Mouse (Mus musculus) limb, embryonic 15.5 days (tissue): Measurements from ENCODE around the gene Shisa4. TPM values are rescaled to one million over a fixed set of nuclear protein-coding genes. Genes with fewer than 3 reads are reported as not detected.

Experiments used
- ATAC-seq: fragments of 200-750 bp; cut with Nextera tagmentation; 2 replicates; pipeline ENCODE4 v1.8.0; 2017; ENCODE audit warnings: low read depth, moderate TSS enrichment; ENCODE audit not compliant: insufficient number of reproducible peaks, low FRiP score, low TSS enrichment
- H3K27ac ChIP-seq: fragments of 300-500 bp; sonication (generic); 2 replicates; pipeline ENCODE4 v1.5.1; 2015; ENCODE audit warnings: moderate library complexity, mild to moderate bottlenecking, inconsistent platforms
- H3K27me3 ChIP-seq: fragments of 300-500 bp; sonication (generic); 2 replicates; pipeline ENCODE4 v1.6.1; 2015; ENCODE audit warnings: inconsistent platforms
- H3K36me3 ChIP-seq: fragments of 300-500 bp; sonication (generic); 2 replicates; pipeline ENCODE4 v1.6.1; 2015; ENCODE audit warnings: inconsistent platforms
- H3K4me1 ChIP-seq: fragments of 300-500 bp; sonication (generic); 2 replicates; pipeline ENCODE4 v1.6.1; 2015; ENCODE audit warnings: inconsistent platforms
- H3K4me2 ChIP-seq: fragments of 300-500 bp; sonication (generic); 2 replicates; pipeline ENCODE4 v1.6.1; 2015; ENCODE audit warnings: mild to moderate bottlenecking, inconsistent platforms
- H3K4me3 ChIP-seq: fragments of 300-500 bp; sonication (generic); 2 replicates; pipeline ENCODE4 v1.5.1; 2015; ENCODE audit warnings: mild to moderate bottlenecking, inconsistent platforms
- H3K9ac ChIP-seq: fragments of 300-500 bp; sonication (generic); 2 replicates; pipeline ENCODE4 v1.6.1; 2015; ENCODE audit warnings: inconsistent platforms
- H3K9me3 ChIP-seq: fragments of 300-500 bp; sonication (generic); 2 replicates; pipeline ENCODE4 v1.6.1; 2016; ENCODE audit warnings: inconsistent platforms
- WGBS: fragments of 180-500 bp; shearing (Covaris S2); methylation state at CpG from one replicate; pipeline ENCODE4 v1.1.7; 2015; 5-methylcytosine and 5-hydroxymethylcytosine counted together
- polyA plus RNA-seq: library from polyadenylated mRNA; unstranded; fragments of >200 nt; fragmentation: Nextera tagmentation; extraction: Ambion mirVana; gene quantifications from 2 replicates; pipeline ENCODE4 v1.2.1, GENCODE M21; 2015

Shisa4 gene
- polyA plus RNA-seq, 1 experiment from 2014 or later, result 31.9 TPM

DNA sequence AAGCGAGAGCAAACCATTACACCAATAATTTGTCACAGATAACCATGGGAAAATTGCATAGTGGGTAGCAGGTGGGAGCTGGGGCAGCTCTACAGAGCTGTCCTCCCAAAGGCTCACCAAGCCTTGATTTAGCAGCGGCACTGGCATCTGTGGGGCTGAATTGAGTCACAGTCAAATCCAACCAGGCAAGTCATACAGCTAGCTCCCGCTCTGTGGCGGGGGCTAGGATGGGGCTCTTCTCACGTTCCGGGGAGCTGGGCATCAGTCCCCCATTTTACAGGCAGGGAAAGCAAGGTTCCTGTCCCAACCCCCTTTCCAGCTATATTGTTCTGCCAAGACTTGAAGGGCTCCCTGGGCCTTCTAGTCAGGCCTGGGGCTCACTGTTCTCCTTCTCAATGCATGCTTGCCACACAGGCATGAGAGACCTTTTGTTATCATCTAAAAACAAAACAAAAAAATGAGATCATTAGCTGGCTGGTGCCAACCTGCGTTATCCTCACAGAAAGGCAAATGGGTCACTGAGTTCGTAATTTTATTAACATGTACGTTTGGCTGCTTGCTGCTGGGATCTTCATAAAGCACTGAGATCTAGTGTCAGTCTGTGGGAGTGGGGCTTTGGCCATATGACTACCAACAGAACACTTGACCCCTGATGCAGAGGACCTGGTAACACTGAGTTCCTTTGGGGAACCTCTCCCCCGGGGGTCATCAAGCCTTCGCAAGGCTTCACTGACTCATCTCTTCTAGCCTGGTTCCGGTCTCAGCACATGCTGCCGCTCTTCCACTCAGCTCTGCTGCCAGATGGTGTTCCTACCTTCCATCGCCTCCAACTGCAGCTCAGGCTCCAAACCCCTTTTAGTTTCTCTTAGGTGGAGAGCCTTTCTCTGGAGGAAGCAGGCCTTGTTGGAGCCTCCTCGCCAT is 5.3 kb upstream of the Shisa4 start:
- WGBS, result 68% methylated on average over 15 of the region's 15 CpGs
- no peak for ATAC-seq

DNA sequence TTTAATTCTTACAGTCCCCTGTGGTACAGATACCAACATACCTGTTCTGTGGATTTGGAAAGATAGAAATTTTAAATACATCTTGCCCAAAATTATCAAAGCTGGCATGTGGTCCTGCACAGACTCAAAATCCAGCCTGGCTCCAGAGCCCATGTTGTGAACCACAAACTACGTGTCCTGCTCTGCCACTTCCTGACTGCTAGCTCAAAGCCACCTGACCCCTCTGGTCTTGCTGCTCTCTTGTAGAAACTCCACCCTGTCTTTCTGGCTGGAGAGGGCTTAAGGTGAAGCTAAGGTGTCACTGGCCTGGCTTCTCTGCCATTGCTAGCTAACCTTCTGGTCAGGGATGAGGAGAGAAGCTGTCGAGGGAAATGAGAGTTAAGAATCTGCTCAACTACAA is 4.0 kb upstream of the Shisa4 start:
- Histone ChIP-seq H3K36me3 (peaks cover 21% of the 10 kb centered on the region), H3K4me3 (no peak overlapping the region), H3K9ac (no peak overlapping the region), H3K27ac (no peak overlapping the region), H3K27me3 (no peaks in the 10 kb centered on the region), H3K9me3 (no peaks in the 10 kb centered on the region), H3K4me1 (peaks cover 14% of the 10 kb centered on the region), H3K4me2 (no peak overlapping the region)
- 41% methylated on average over 2 of the region's 2 CpGs for WGBS
- no peak for ATAC-seq

More for the DNA sequence above, 5.3 kb upstream of the Shisa4 start:
- peaks cover 1% of the 10 kb centered on the region for H3K4me1 ChIP-seq
- no peak overlapping the region for H3K27ac ChIP-seq
- H3K4me2 ChIP-seq, result no peak overlapping the region
- no peak overlapping the region for H3K4me3 ChIP-seq
- H3K9ac ChIP-seq, result no peak overlapping the region
- no peaks in the 10 kb centered on the region for H3K27me3 ChIP-seq
- no peaks in the 10 kb centered on the region for H3K9me3 ChIP-seq
- peaks cover 34% of the 10 kb centered on the region for H3K36me3 ChIP-seq

DNA sequence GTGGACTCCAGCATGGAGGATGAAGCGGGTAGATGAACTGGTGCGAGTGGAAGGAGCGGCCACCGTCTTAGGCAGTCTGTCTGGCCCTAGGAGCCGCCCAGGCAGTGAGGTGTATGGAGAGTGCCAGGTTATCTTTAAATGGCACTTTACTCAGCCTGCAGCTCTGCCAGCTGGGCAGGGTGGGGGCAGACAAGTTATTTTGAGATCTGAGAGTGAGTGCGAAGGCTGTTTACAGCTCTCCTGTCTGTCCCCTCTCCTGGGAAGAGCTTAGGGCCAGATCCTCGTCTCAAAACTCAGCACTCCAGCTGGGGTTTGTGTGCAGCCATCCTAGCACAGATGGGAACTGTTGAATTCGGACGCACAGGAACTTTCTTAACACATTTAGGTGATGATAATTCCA is 3.5 kb upstream of the Shisa4 start:
- Histone ChIP-seq H3K4me1 (peaks cover 17% of the 10 kb centered on the region), H3K9me3 (no peaks in the 10 kb centered on the region), H3K9ac (no peak overlapping the region), H3K4me3 (no peak overlapping the region), H3K27ac (no peak overlapping the region), H3K4me2 (no peak overlapping the region), H3K27me3 (no peaks in the 10 kb centered on the region), H3K36me3 (peaks cover 16% of the 10 kb centered on the region)
- ATAC-seq, result no peak
- 57% methylated on average over 9 of the region's 9 CpGs for WGBS

DNA sequence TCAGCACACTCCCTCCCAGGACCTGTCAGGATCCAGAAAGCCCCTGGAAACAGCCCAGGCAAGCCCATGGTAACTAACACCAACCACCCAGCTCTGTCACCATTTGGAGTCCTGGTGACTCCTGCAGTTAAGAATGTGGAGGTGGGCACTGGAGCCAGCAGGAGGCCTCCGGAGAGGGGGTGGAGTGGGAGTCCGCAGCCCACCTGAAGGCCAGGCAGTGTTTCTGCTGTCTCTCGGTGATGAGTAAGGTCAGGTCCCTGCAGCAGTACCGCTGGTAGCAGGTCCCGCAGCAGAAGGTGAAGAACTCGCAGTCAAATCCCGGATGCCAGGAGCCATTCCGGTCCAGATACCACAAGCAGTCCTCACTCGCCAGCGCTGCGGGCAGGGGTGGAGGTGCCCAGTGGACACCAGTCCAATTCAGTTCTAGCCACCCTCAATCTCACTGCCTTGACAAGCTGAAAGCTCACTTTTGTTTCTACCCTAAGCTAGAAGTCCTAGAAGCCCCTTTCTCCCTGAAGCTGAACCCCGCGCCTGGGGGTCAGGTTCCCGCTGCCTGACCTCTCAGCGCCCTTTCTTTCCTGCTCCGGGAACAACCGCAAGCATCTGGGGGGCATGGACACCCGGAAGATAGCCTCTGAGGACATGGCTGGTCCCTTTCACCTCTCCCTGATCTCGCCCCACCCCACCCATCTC is 716 bp downstream of the Shisa4 start:
- Histone ChIP-seq H3K36me3 (no peaks in the 10 kb centered on the region), H3K9ac (peak overlapping the region; percentile 60), H3K27ac (peak overlapping the region; percentile 68), H3K27me3 (no peaks in the 10 kb centered on the region), H3K4me2 (peak overlapping the region; percentile 96), H3K4me1 (peaks cover 21% of the 10 kb centered on the region), H3K4me3 (peak overlapping the region; percentile 65), H3K9me3 (no peaks in the 10 kb centered on the region)
- 4% methylated on average over 19 of the region's 19 CpGs for WGBS
- ATAC-seq, result no peak

DNA sequence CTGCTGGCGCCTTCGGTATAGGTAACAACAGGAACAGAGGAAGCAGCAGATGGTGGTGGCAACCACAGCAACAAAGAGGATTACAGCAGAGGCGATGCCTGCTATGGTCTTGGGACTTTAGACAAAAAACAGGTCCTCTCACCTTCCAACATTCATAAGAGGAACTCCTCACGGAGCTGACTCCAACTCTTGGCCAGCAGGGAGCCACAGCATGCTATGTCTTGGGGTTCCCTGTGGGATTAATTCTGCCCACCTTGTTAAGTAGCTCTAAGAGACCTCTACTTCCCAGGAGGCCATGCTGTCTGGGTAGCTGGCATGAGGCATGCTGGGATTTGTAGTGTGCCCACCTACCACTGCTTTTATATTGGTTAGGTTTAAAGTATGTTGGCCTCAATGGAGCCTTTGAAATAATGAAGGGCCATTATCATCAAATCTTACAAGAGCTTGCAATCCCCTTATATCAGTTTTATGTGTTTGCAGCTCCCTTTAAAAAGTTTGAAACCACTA is 1.8 kb downstream of the Shisa4 start:
- peaks cover 31% of the 10 kb centered on the region for H3K4me1 ChIP-seq
- H3K9ac ChIP-seq, result no peak overlapping the region
- H3K9me3 ChIP-seq, result no peaks in the 10 kb centered on the region
- H3K36me3 ChIP-seq, result no peaks in the 10 kb centered on the region
- H3K27me3 ChIP-seq, result no peaks in the 10 kb centered on the region
- no peak for ATAC-seq
- 59% methylated on average over 4 of the region's 4 CpGs for WGBS
- no peak overlapping the region for H3K4me2 ChIP-seq
- H3K4me3 ChIP-seq, result no peak overlapping the region
- H3K27ac ChIP-seq, result no peak overlapping the region

DNA sequence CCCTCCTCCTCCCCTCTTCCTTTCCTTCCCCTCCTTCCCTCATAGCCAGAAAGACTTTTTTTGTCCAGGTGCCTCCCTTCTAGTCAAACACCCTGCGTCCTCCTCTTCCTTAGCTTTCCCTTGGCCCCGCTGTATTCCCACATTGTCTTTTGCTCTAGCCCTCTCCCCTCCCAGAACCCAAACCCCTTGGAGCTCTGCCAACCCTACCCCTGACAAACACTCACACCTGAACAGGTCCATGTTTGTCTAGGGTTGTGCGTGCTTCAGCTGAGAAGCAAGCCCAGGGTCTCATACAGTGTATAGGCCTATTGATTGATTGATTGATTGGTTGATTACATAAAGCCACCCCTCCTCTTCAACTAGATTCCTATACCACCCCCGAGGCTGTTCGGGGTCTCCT is 5.6 kb downstream of the Shisa4 start:
- no peaks in the 10 kb centered on the region for H3K36me3 ChIP-seq
- H3K4me3 ChIP-seq, result no peak overlapping the region
- ATAC-seq, result no peak
- peaks cover 25% of the 10 kb centered on the region for H3K4me1 ChIP-seq
- H3K4me2 ChIP-seq, result no peak overlapping the region
- no peak overlapping the region for H3K27ac ChIP-seq
- H3K27me3 ChIP-seq, result no peaks in the 10 kb centered on the region
- no peaks in the 10 kb centered on the region for H3K9me3 ChIP-seq
- no peak overlapping the region for H3K9ac ChIP-seq
- 81% methylated on average over 5 of the region's 5 CpGs for WGBS

DNA sequence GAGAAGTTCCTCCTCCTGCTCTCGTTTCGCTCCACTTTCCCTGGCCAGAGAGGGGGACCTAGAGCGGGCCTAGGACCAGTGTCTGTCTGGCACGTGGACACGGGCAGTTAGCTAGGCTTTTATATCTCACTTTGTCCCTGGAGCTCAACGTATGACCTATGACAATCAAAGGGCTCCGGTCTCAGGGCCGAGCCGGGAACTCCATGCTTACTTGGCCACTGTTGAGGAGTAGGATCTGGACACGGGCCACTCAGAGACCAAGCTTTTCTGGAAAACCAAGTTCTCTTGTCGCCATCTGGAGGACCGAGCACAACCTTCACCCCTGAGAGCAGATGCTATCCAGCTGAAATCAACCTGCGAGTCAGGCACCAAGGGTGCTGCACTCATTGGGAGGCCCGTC is 6.1 kb downstream of the Shisa4 start:
- H3K4me2 ChIP-seq, result peak overlapping the region; percentile 94
- peaks cover 20% of the 10 kb centered on the region for H3K4me1 ChIP-seq
- peak overlapping the region; percentile 50; the same call in 1 of the 2 replicates for H3K9ac ChIP-seq
- peak overlapping the region; percentile 51 for H3K4me3 ChIP-seq
- no peaks in the 10 kb centered on the region for H3K9me3 ChIP-seq
- H3K27ac ChIP-seq, result no peak overlapping the region
- no peaks in the 10 kb centered on the region for H3K36me3 ChIP-seq
- WGBS, result 8% methylated on average over 14 of the region's 14 CpGs
- no peak for ATAC-seq
- no peaks in the 10 kb centered on the region for H3K27me3 ChIP-seq

DNA sequence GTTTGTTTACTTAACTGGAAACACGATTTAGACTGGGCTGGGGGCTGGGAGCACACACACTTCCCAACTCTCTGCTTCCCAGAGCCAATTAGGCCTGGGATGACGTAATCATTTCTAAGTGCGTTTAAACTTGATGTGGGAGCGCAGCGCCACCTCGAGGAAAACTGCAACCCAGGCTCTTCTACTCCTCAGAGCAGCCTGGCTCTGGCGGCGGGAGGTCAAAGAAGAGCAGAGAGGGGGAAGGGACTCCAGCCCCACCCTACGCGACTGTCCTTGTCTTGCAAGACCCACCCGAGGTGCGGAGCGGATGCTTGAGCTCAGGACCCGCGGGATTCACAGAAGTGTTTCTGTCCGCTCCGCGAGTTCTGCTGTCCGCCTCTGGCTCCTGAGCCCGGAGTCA is 6.8 kb downstream of the Shisa4 start:
- H3K36me3 ChIP-seq, result no peaks in the 10 kb centered on the region
- H3K27ac ChIP-seq, result no peak overlapping the region
- H3K4me1 ChIP-seq, result peaks cover 18% of the 10 kb centered on the region
- H3K4me2 ChIP-seq, result peak overlapping the region; percentile 94
- ATAC-seq, result peak; percentile 56
- H3K4me3 ChIP-seq, result peak overlapping the region; percentile 51
- 1% methylated on average over 20 of the region's 20 CpGs for WGBS
- peak overlapping the region; percentile 50 for H3K9ac ChIP-seq
- H3K9me3 ChIP-seq, result no peaks in the 10 kb centered on the region
- H3K27me3 ChIP-seq, result no peaks in the 10 kb centered on the region

DNA sequence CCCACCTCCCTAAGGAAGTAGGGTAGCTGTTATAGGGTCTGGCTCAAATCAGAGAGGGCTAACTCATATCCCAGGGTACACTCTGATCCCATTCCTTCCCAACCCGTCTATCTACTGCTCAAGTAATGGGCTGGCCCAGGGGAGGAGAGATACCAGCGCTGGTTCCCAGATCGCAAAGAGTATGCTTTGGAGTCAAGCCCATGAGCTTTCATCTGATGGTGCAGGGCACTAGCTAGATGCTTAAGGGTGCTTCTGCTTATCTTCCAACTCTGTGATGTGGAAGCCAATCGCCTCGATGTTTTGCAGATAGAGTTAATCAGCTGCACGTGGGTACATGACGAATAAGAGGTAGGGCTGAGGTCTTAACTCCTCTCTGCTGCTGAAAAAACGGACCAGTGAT is 7.4 kb downstream of the Shisa4 start:
- Histone ChIP-seq H3K9me3 (no peaks in the 10 kb centered on the region), H3K27me3 (no peaks in the 10 kb centered on the region), H3K9ac (no peak overlapping the region), H3K4me3 (no peak overlapping the region), H3K4me1 (peaks cover 18% of the 10 kb centered on the region), H3K36me3 (no peaks in the 10 kb centered on the region), H3K4me2 (no peak overlapping the region), H3K27ac (no peak overlapping the region)
- WGBS, result 71% methylated on average over 8 of the region's 8 CpGs
- no peak for ATAC-seq

DNA sequence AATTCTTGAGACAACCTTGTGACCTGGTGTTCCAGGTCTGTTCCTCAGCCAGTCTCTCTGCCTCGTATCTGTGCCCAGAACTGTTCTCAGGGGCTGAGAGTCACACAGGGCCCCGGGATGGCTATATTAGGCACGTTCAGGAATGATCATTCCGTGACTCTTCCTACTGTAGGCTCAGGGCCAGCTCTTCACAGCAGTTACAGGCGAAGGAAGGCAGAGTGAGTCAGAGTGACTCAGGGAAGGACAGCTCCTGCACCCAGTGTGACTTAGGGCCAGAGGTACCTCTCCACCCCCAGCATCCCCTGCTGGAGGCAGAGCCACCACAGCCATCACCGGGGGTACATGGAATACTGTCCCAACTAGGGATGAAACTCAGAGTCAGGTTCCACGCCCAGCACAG is 8.0 kb downstream of the Shisa4 start:
- H3K9ac ChIP-seq, result no peak overlapping the region
- ATAC-seq, result no peak; the same call in 1 of the 2 replicates
- no peak overlapping the region for H3K27ac ChIP-seq
- no peak overlapping the region for H3K4me3 ChIP-seq
- H3K4me2 ChIP-seq, result no peak overlapping the region
- H3K4me1 ChIP-seq, result peaks cover 18% of the 10 kb centered on the region
- WGBS, result 72% methylated on average over 7 of the region's 7 CpGs
- no peaks in the 10 kb centered on the region for H3K27me3 ChIP-seq
- no peaks in the 10 kb centered on the region for H3K9me3 ChIP-seq
- no peaks in the 10 kb centered on the region for H3K36me3 ChIP-seq

DNA sequence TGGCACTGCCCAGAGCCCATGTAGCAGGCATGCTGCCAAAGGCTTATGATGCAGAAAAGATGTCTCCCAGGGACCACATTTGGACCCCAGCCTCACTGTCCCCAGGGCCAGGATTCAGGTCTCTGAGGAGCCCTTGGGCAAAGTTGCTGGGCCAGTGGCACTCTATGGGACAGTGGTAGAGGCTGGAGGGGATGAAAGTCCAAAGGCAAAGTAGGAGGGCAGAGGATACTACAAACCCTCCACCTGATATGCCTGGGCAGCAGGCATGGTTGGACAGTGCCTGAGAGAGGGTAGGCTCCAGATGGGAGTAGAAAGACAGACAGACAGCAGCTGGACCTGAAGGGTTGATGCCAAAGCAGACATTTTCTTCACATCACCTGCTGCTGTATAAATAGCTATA is 8.7 kb downstream of the Shisa4 start:
- ATAC-seq, result no peak
- Histone ChIP-seq H3K4me3 (no peak overlapping the region), H3K36me3 (no peaks in the 10 kb centered on the region), H3K27ac (no peak overlapping the region), H3K4me1 (peaks cover 14% of the 10 kb centered on the region), H3K9me3 (no peaks in the 10 kb centered on the region), H3K27me3 (no peaks in the 10 kb centered on the region), H3K9ac (no peak overlapping the region), H3K4me2 (no peak overlapping the region)

DNA sequence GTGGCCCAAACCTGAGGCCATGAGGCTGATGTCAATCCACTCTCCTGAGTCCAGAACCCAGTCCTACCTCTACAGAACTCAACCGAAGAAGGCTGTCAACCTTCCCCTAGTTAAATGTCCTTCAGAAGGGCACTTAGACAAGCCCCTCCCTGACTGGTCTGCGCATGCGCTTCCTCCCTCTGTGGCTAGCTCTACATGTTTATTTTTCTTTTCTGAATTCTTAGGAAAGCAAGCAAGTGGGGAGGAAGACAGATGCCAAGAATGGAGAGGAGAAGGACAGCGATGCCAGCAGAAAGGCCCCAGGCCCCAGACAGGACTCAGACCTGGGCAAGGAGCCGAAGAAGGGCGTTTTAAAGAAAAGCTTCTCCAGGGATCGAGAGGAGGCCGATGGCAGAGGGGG is 11.6 kb downstream of the Shisa4 start:
- Histone ChIP-seq H3K9me3 (no peaks in the 10 kb centered on the region), H3K4me3 (no peak overlapping the region), H3K27ac (no peak overlapping the region), H3K36me3 (no peaks in the 10 kb centered on the region), H3K9ac (no peak overlapping the region), H3K27me3 (no peaks in the 10 kb centered on the region), H3K4me1 (peaks cover 5% of the 10 kb centered on the region), H3K4me2 (no peak overlapping the region)
- 86% methylated on average over 8 of the region's 8 CpGs for WGBS
- ATAC-seq, result no peak
